Mouse (Mus musculus): ENCODE results near the gene Mrpl49. TPM values are rescaled to one million over a fixed set of nuclear protein-coding genes. Genes with fewer than 3 reads are reported as not detected.

Gene Mrpl49
- 82.5 and 84.6 TPM in 2 replicates for polyA plus RNA-seq (2016; fragmentation: Nextera tagmentation; extraction: Ambion mirVana)

DNA sequence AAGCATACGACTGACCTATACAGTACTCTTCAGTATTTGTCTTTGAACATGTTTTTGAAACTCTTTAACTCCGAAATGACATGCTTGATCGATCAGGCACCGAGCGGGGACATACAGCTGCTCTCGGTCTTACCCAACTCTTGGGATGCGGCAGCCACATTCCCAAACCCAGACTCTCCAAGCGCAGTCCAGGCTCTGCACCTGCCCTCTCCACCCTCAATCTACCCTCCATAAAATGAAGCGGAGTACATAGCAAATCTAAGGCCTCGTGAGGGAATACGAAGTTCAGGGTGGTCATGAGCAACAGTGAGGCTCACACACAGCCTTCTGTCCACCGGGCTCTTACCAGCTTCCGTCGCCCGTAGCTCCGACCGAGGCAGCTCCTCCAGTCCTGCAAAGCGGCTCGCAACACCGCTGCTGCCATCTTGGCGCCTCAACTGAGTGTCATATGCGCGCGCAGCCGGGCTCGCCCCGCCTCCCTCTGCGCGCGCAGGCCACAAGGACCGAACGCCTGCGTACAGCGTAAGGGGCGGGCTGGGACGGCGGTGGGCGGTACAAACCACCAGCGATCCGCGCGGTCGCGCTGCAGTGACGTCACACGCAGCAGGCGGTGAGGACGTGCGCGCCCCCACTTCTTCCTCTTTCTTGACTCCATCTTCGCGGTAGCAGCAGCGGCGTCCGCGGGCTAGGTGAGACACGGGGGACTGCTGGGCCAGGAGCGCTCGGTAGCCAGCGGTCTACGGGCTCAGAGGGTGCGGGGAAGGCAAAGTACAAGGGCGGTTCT is at the start of gene Mrpl49, which contains the start of gene Fau:
Gene Mrpl49, minus strand, starts transcription at position 473 of the 784 bp plus-strand sequence.
Gene Fau, plus strand, starts transcription at position 532 of the 784 bp plus-strand sequence.
- peak; percentile 99 for DNase-seq (ENCODE audit: low spot score)
- Histone ChIP-seq H3K27me3 (replicated peaks; ENCODE audit: low read depth, poor library complexity, severe bottlenecking) (no peaks in the 10 kb centered on the region), H3K36me3 (replicated peaks) (peaks cover 61% of the 10 kb centered on the region), H3K9me3 (no peaks in the 10 kb centered on the region), H3K27ac (replicated peaks) (peak within 1 kb of the TSS; percentile 90), H3K4me3 (peak within 1 kb of the TSS; percentile 70), H3K4me1 (peaks cover 37% of the 10 kb centered on the region)
- WGBS, result under 1% methylated on average over 63 of the region's 63 CpGs

DNA sequence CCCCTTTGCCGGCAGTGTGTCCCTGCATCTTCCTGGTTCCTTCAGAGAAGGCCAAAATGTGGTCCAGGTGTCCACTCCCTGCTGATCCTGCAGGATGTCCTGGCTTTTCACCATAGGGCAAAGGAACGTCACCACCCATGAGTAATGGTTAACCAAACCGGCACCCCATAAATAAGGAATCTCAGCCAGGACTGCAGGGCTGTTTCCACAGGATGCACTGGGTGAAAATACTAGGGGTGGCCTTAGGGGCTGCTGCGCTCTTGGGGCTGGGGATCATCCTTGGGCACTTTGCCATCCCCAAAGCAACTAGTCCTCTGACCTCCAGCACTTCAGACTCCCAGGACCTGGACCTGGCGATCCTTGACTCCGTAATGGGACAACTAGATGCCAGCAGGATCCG is 48.0 kb upstream of the Mrpl49 start, which contains the start of gene Naaladl1:
Gene Naaladl1, plus strand, starts transcription at position 197 of the 400 bp plus-strand sequence.
- Histone ChIP-seq H3K27ac (replicated peaks) (no peak within 1 kb of the TSS), H3K27me3 (replicated peaks; ENCODE audit: low read depth, poor library complexity, severe bottlenecking) (no peaks in the 10 kb centered on the region), H3K9me3 (no peaks in the 10 kb centered on the region), H3K4me1 (peaks cover 25% of the 10 kb centered on the region), H3K36me3 (replicated peaks) (0 out of 2 replicates have a peak, but pooled peaks cover 11% of the 10 kb centered on the region), H3K4me3 (0 out of 2 replicates have a peak within 1 kb of the TSS, but pooled peaks have one; percentile 8)
- no peak for DNase-seq (ENCODE audit: low spot score)
- WGBS, result 87% methylated on average over 7 of the region's 7 CpGs

- Histone ChIP-seq H3K9me3 (no peaks in the 10 kb centered on the region), H3K4me1 (peaks cover 27% of the 10 kb centered on the region), H3K27me3 (replicated peaks; ENCODE audit: low read depth, poor library complexity, severe bottlenecking) (no peaks in the 10 kb centered on the region), H3K36me3 (replicated peaks) (peaks cover 21% of the 10 kb centered on the region), H3K4me3 (no peak overlapping the region), H3K27ac (replicated peaks) (no peak overlapping the region)
- no peak for DNase-seq (ENCODE audit: low spot score)
- WGBS, result 83% methylated on average over 4 of the region's 4 CpGs
Measured at GRCm38 (mm10) chr19:6104476-6104875, 46.9 kb upstream of the Mrpl49 start.

- WGBS, result 80% methylated on average over 6 of the region's 6 CpGs
Measured at GRCm38 (mm10) chr19:6102169-6102853, 44.7 kb upstream of the Mrpl49 start.

DNA sequence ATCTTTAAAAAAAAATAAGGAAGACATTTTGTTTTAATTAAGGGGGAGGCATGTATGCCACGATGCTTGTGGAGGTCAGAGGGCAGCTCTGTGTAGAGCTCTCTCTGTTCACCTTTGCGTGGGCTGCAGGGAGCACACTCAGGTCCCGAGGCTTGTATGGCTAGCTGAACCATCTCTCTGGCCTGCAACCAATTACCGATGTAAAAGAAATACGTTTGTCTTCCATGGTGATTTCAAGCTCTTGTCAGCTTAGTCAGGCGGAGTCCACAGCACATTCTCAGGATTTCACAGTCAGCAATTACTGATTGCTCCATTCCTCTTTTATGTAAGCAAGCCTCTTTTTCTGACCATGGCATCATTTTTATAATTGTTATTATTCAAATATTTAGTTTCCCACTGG is 43.6 kb upstream of the Mrpl49 start:
- H3K4me3 ChIP-seq, result no peak overlapping the region
- 32% methylated on average over 6 of the region's 6 CpGs for WGBS
- DNase-seq (ENCODE audit: low spot score), result peak; percentile 26

More at GRCm38 (mm10) chr19:6102169-6102853, 44.7 kb upstream of the Mrpl49 start:
- Histone ChIP-seq H3K27ac (replicated peaks) (peak overlapping the region; percentile 70), H3K4me1 (peaks cover 27% of the 10 kb centered on the region), H3K27me3 (replicated peaks; ENCODE audit: low read depth, poor library complexity, severe bottlenecking) (no peaks in the 10 kb centered on the region), H3K36me3 (replicated peaks) (peaks cover 35% of the 10 kb centered on the region), H3K4me3 (no peak overlapping the region), H3K9me3 (no peaks in the 10 kb centered on the region)
- no peak for DNase-seq (ENCODE audit: low spot score)

GRCm38 (mm10) chr19:6097847-6098246 is 40.3 kb upstream of the Mrpl49 start:
- peaks cover 73% of the 10 kb centered on the region for H3K36me3 ChIP-seq (replicated peaks)
- H3K4me3 ChIP-seq, result no peak overlapping the region
- H3K27ac ChIP-seq (replicated peaks), result no peak overlapping the region
- H3K9me3 ChIP-seq, result no peaks in the 10 kb centered on the region
- 92% methylated on average over 3 of the region's 3 CpGs for WGBS
- DNase-seq (ENCODE audit: low spot score), result no peak
- no peaks in the 10 kb centered on the region for H3K27me3 ChIP-seq (replicated peaks; ENCODE audit: low read depth, poor library complexity, severe bottlenecking)
- peaks cover 15% of the 10 kb centered on the region for H3K4me1 ChIP-seq

More for the DNA sequence above, 43.6 kb upstream of the Mrpl49 start:
- H3K4me1 ChIP-seq, result peaks cover 21% of the 10 kb centered on the region
- H3K27me3 ChIP-seq (replicated peaks; ENCODE audit: low read depth, poor library complexity, severe bottlenecking), result no peaks in the 10 kb centered on the region
- H3K27ac ChIP-seq (replicated peaks), result no peak overlapping the region; the same call in 1 of the 2 replicates
- no peaks in the 10 kb centered on the region for H3K9me3 ChIP-seq
- H3K36me3 ChIP-seq (replicated peaks), result peaks cover 45% of the 10 kb centered on the region

- H3K27me3 ChIP-seq (replicated peaks; ENCODE audit: low read depth, poor library complexity, severe bottlenecking), result no peaks in the 10 kb centered on the region
- no peak within 1 kb of the TSS for H3K27ac ChIP-seq (replicated peaks)
- peaks cover 97% of the 10 kb centered on the region for H3K36me3 ChIP-seq (replicated peaks)
- H3K4me1 ChIP-seq, result no peaks in the 10 kb centered on the region
- WGBS, result 95% methylated on average over 7 of the region's 7 CpGs
- H3K4me3 ChIP-seq, result no peak within 1 kb of the TSS
- H3K9me3 ChIP-seq, result no peaks in the 10 kb centered on the region
- DNase-seq (ENCODE audit: low spot score), result no peak
Measured at GRCm38 (mm10) chr19:6094119-6094518, 36.5 kb upstream of the Mrpl49 start, which contains the start of gene AC131692.1. AC131692.1 (plus strand) TSS chr19:6094419.

DNA sequence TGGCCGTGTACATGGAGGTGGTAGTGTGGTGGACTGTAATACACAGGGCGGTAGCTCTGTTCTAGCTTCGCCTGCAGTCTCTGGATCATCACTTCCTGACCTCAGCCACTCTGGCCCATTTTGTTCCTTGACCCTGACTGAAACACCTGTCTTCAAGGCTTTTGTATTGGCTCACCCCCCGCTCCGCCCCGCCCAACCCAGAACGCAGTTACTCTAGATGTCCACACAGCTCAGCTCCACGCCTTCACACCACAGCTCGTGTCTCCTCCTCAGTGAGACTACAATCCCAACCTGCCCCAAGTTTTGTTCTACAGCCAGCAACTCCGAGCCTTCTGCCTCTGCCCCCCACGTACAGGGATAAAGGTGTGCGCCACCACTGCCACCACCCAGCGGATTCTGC is 31.3 kb upstream of the Mrpl49 start:
- Histone ChIP-seq H3K27ac (replicated peaks) (no peak overlapping the region), H3K36me3 (replicated peaks) (peaks cover 78% of the 10 kb centered on the region), H3K4me3 (no peak overlapping the region), H3K4me1 (peaks cover 18% of the 10 kb centered on the region), H3K27me3 (replicated peaks; ENCODE audit: low read depth, poor library complexity, severe bottlenecking) (no peaks in the 10 kb centered on the region), H3K9me3 (no peaks in the 10 kb centered on the region)
- 94% methylated on average over 13 of the region's 13 CpGs for WGBS
- no peak for DNase-seq (ENCODE audit: low spot score)

- Histone ChIP-seq H3K36me3 (replicated peaks) (peaks cover 77% of the 10 kb centered on the region), H3K4me1 (peaks cover 24% of the 10 kb centered on the region), H3K27me3 (replicated peaks; ENCODE audit: low read depth, poor library complexity, severe bottlenecking) (no peaks in the 10 kb centered on the region), H3K4me3 (peak overlapping the region; percentile 90), H3K27ac (replicated peaks) (peak overlapping the region; percentile 90), H3K9me3 (no peaks in the 10 kb centered on the region)
- peak; percentile 83 for DNase-seq (ENCODE audit: low spot score)
- WGBS, result under 1% methylated on average over 17 of the region's 17 CpGs
Measured at GRCm38 (mm10) chr19:6085417-6085879, 27.9 kb upstream of the Mrpl49 start.

DNA sequence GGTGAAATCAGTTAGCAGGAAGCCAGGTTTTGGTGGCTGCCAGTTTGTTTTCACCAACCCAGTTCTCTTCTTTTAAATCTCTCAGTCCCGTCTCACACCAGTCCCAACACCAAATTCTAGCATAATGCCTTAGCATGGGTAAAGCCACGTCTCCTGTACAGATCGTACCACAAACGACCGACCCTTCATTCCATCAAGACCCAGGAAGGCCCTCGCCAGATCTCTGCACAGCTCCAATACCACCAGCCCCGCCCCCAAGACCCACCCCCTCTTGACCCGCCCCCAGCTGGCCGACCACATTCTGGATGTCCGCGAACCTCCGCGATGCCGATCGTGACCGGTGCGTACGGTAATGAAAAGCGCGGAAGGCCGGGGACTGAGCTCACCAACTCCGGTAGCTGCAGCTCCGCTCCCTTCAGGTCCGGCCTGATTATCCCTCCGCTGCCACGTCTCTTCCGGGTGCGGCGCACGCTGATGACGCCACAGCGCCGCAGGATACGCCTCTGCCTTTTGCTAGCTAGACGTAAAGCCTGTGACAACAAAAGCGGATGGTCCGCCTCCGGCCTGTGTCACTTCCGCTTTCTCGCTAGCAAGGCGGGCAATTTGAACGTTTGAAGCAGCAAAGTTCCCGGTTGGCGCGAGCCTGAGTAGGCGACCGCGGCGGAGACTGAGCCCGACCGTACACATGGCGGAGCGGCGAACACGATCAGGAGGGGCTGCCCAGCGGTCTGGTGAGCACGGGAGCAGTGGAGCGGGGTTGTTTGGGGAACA is 27.1 kb upstream of the Mrpl49 start, which contains the start of the genes Zfpl1 and Cdca5:
Gene Zfpl1, minus strand, starts transcription at position 479 of the 771 bp plus-strand sequence.
Gene Cdca5, plus strand, starts transcription at position 506 of the 771 bp plus-strand sequence.
- Histone ChIP-seq H3K4me1 (peaks cover 24% of the 10 kb centered on the region), H3K36me3 (replicated peaks) (peaks cover 77% of the 10 kb centered on the region), H3K27me3 (replicated peaks; ENCODE audit: low read depth, poor library complexity, severe bottlenecking) (no peaks in the 10 kb centered on the region), H3K9me3 (no peaks in the 10 kb centered on the region), H3K27ac (replicated peaks) (peak within 1 kb of the TSS; percentile 90), H3K4me3 (peak within 1 kb of the TSS; percentile 90)
- WGBS, result under 1% methylated on average over 58 of the region's 58 CpGs
- DNase-seq (ENCODE audit: low spot score), result peak; percentile 98

DNA sequence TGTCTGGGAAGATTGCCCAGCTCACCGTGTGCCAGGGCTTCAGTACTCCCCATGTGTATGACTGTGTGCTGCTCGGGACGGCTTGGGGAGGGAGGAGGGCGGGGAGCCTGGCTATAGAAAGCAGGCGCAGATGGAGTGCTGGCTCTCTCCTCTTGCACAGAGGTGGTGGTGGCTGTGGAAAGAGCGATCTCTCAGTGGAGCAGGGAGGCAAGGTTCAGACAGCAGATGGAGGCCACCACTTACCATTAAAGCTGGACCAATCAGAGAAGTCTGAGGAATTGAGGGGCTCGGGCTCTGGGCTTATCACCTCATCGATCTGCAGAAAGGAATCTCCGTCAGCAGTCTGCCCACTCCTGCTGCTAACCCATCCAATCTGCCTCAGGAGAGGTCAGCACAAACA is 24.6 kb upstream of the Mrpl49 start, which contains the start of gene Gm28374:
Gene Gm28374, minus strand, starts transcription at position 101 of the 400 bp plus-strand sequence.
- Histone ChIP-seq H3K27me3 (replicated peaks; ENCODE audit: low read depth, poor library complexity, severe bottlenecking) (no peaks in the 10 kb centered on the region), H3K36me3 (replicated peaks) (peaks cover 57% of the 10 kb centered on the region), H3K9me3 (no peaks in the 10 kb centered on the region), H3K4me3 (peak within 1 kb of the TSS; percentile 14; the same call in 1 of the 2 replicates), H3K4me1 (peaks cover 31% of the 10 kb centered on the region), H3K27ac (replicated peaks) (no peak within 1 kb of the TSS)
- 90% methylated on average over 9 of the region's 9 CpGs for WGBS
- DNase-seq (ENCODE audit: low spot score), result no peak
